Mouse (Mus musculus) gastrocnemius, postnatal 14 days (tissue): ENCODE results near the gene Sf3a2. TPM values are rescaled to one million over a fixed set of nuclear protein-coding genes. Genes with fewer than 3 reads are reported as not detected.

Source experiments
- DNase-seq: peaks from one replicate; pipeline ENCODE4 v3.0.0; 2021; ENCODE audit warnings: mixed read lengths
- intact Hi-C: fragments of 180-260 bp; cut with DNase I; formaldehyde crosslinking; loops from one replicate; pipeline ENCODE4 v1.15.1; 2025; ENCODE audit warnings: low total_unique reads
- microRNA-seq, 2 experiments: library from miRNA; unstranded; fragments of <30 nt; microRNA quantifications; one replicate each; pipeline ENCODE4 v1.2.0; 2021
- total RNA-seq, 2 experiments: library from RNA; stranded (reverse); gene quantifications; 2 replicates each; pipeline ENCODE4 v1.2.3; 2021

Gene Sf3a2
- total RNA-seq, 2 experiments from 2014 or later = 23.6 to 30.0 TPM

- intact Hi-C loops = no loop called here
- peak; percentile 57 for DNase-seq
Measured at GRCm38 (mm10) chr10:80836949-80837379, 39.0 kb downstream of the Sf3a2 start.

- peak; percentile 62 for DNase-seq
- intact Hi-C loops = no loop called here
Measured at GRCm38 (mm10) chr10:80837827-80838226, 39.8 kb downstream of the Sf3a2 start.

GRCm38 (mm10) chr10:80838346-80838912 lies 40.4 kb downstream of the Sf3a2 start:
- no peak for DNase-seq

GRCm38 (mm10) chr10:80839848-80840247 lies 41.9 kb downstream of the Sf3a2 start:
- intact Hi-C loops = no loop called here

More at GRCm38 (mm10) chr10:80838346-80838912, 40.4 kb downstream of the Sf3a2 start:
- intact Hi-C loops = no loop called here

GRCm38 (mm10) chr10:80841685-80842084 lies 43.7 kb downstream of the Sf3a2 start:
- intact Hi-C loops = no loop called here
- no peak for DNase-seq

More at GRCm38 (mm10) chr10:80839848-80840247, 41.9 kb downstream of the Sf3a2 start:
- DNase-seq = no peak

- DNase-seq = no peak
- intact Hi-C loops = no loop called here
Measured at GRCm38 (mm10) chr10:80842334-80842733, 44.3 kb downstream of the Sf3a2 start.

- DNase-seq = no peak
- intact Hi-C loops = no loop called here
Measured at GRCm38 (mm10) chr10:80843087-80843930, 45.3 kb downstream of the Sf3a2 start.

GRCm38 (mm10) chr10:80843931-80844547 lies 46.0 kb downstream of the Sf3a2 start, which contains the start of gene Lingo3:
TSS of gene Lingo3 (minus strand) at chr10:80844039.
- DNase-seq = peak; percentile 54

GRCm38 (mm10) chr10:80845055-80845693 lies 47.2 kb downstream of the Sf3a2 start:
- intact Hi-C loops = no loop called here
- DNase-seq = no peak

More at GRCm38 (mm10) chr10:80843931-80844547, 46.0 kb downstream of the Sf3a2 start, which contains the start of gene Lingo3:
- intact Hi-C loops = no loop called here

- DNase-seq = no peak
- intact Hi-C loops = no loop called here
Measured at GRCm38 (mm10) chr10:80845732-80846131, 47.7 kb downstream of the Sf3a2 start.

- DNase-seq = peak; percentile 75
- intact Hi-C loops = no loop called here
Measured at GRCm38 (mm10) chr10:80848571-80848970, 50.6 kb downstream of the Sf3a2 start.

Small RNA genes lying within 50 kb of the gene (microRNA-seq; reads per million reads assigned to microRNA genes)
- gene Mir1982 = 1.5 to 4.1 reads per million in 2 experiments

Other genes with a start within 250 kb of the Sf3a2 start
- gene Rexo1, start 236.6 kb upstream of the Sf3a2 start, total RNA-seq = 10 to 100 TPM in 1 of 2 experiments, 1 to 10 TPM in 1; 9.8 to 11.1 TPM
- 1 to 10 TPM; 2.1 to 2.7 TPM for gene Klf16, start 220.9 kb upstream of the Sf3a2 start, total RNA-seq
- gene Abhd17a, start 207.9 kb upstream of the Sf3a2 start, total RNA-seq = 10 to 100 TPM; 55.8 to 57.1 TPM
- gene Scamp4, start 195.3 kb upstream of the Sf3a2 start, total RNA-seq = 10 to 100 TPM; 18.3 to 22.0 TPM
- 1 to 10 TPM; 1.2 to 1.5 TPM for gene Adat3, start 195.3 kb upstream of the Sf3a2 start, total RNA-seq
- under 1 TPM; 0.18 to 0.27 TPM for gene Gm49322, start 192.2 kb upstream of the Sf3a2 start, total RNA-seq
- gene Csnk1g2, start 175.4 kb upstream of the Sf3a2 start, total RNA-seq = 100 to 1,000 TPM in 1 of 2 experiments, 10 to 100 TPM in 1; 94.3 to 105 TPM
- 10 to 100 TPM; 30.1 to 34.4 TPM for gene Btbd2, start 141.1 kb upstream of the Sf3a2 start, total RNA-seq
- 100 to 1,000 TPM; 167 to 186 TPM for gene Mknk2, start 120.1 kb upstream of the Sf3a2 start, total RNA-seq
- gene Mob3a, start 96.2 kb upstream of the Sf3a2 start, total RNA-seq = 1 to 10 TPM; 5.5 to 7.4 TPM
- 1 to 10 TPM; 3.2 to 3.5 TPM for gene Izumo4, start 96.0 kb upstream of the Sf3a2 start, total RNA-seq
- 10 to 100 TPM; 23.7 to 25.2 TPM for gene Ap3d1, start 55.9 kb upstream of the Sf3a2 start, total RNA-seq
- gene Dot1l, start 43.0 kb upstream of the Sf3a2 start, total RNA-seq = 10 to 100 TPM; 25.5 to 26.1 TPM
- 10 to 100 TPM; 21.4 to 23.1 TPM for gene Plekhj1, start 428 bp downstream of the Sf3a2 start, total RNA-seq
- under 1 TPM in 1 of 2 experiments, not detected in 1; 0.25 TPM for gene Amh, start 7.0 kb downstream of the Sf3a2 start, total RNA-seq
- gene Jsrp1, start 15.3 kb downstream of the Sf3a2 start, total RNA-seq = 100 to 1,000 TPM; 345 to 379 TPM
- gene Oaz1, start 28.5 kb downstream of the Sf3a2 start, total RNA-seq = 100 to 1,000 TPM; 787 to 812 TPM
- 10 to 100 TPM; 11.3 to 24.5 TPM for gene Lingo3, start 45.8 kb downstream of the Sf3a2 start, total RNA-seq
- 10 to 100 TPM; 24.5 to 27.7 TPM for gene Lsm7, start 57.0 kb downstream of the Sf3a2 start, total RNA-seq
- gene Sppl2b, start 57.1 kb downstream of the Sf3a2 start, total RNA-seq = 10 to 100 TPM; 24.0 to 28.1 TPM
- gene Tmprss9, start 73.7 kb downstream of the Sf3a2 start, total RNA-seq = under 1 TPM in 1 of 2 experiments, not detected in 1; 0.06 TPM
- 100 to 1,000 TPM; 114 to 125 TPM for gene Timm13, start 102.8 kb downstream of the Sf3a2 start, total RNA-seq
- gene Lmnb2, start 120.0 kb downstream of the Sf3a2 start, total RNA-seq = 10 to 100 TPM in 1 of 2 experiments, 1 to 10 TPM in 1; 9.4 to 14.3 TPM
- gene Gadd45b, start 131.9 kb downstream of the Sf3a2 start, total RNA-seq = 10 to 100 TPM; 21.5 to 28.7 TPM
- gene Gng7, start 216.7 kb downstream of the Sf3a2 start, total RNA-seq = 1 to 10 TPM in 1 of 2 experiments, under 1 TPM in 1; 0.44 to 1.1 TPM
- under 1 TPM; 0.24 to 0.72 TPM for gene Diras1, start 227.5 kb downstream of the Sf3a2 start, total RNA-seq
- 10 to 100 TPM; 11.3 to 11.9 TPM for gene Slc39a3, start 239.2 kb downstream of the Sf3a2 start, total RNA-seq